Mouse (Mus musculus) heart, embryonic 15.5 days (tissue): ENCODE results near the gene Lrrc7. TPM values are rescaled to one million over a fixed set of nuclear protein-coding genes. Genes with fewer than 3 reads are reported as not detected.

Experiments used
- ATAC-seq: fragments of 200-750 bp; cut with Nextera tagmentation; replicated peaks from 2 replicates; pipeline ENCODE4 v1.8.0; 2017; ENCODE audit warnings: low read depth, moderate TSS enrichment; ENCODE audit not compliant: insufficient number of reproducible peaks, insufficient read depth, low FRiP score
- H3K27ac ChIP-seq: fragments of 300-500 bp; sonication (generic); 2 replicates; pipeline ENCODE4 v1.5.1; 2015; ENCODE audit warnings: mild to moderate bottlenecking, inconsistent platforms
- H3K27me3 ChIP-seq: fragments of 300-500 bp; sonication (generic); 2 replicates; pipeline ENCODE4 v1.6.1; 2015; ENCODE audit warnings: inconsistent platforms
- H3K36me3 ChIP-seq: fragments of 300-500 bp; sonication (generic); 2 replicates; pipeline ENCODE4 v1.6.1; 2015; ENCODE audit warnings: mild to moderate bottlenecking, inconsistent platforms
- H3K4me1 ChIP-seq: fragments of 300-500 bp; sonication (generic); replicated peaks from 2 replicates; pipeline ENCODE4 v1.6.1; 2015; ENCODE audit warnings: inconsistent platforms
- H3K4me2 ChIP-seq: fragments of 300-500 bp; sonication (generic); 2 replicates; pipeline ENCODE4 v1.6.1; 2015; ENCODE audit warnings: inconsistent platforms, mild to moderate bottlenecking, moderate library complexity
- H3K4me3 ChIP-seq: fragments of 300-500 bp; sonication (generic); 2 replicates; pipeline ENCODE4 v1.5.1; 2015; ENCODE audit warnings: mild to moderate bottlenecking, inconsistent platforms
- H3K9ac ChIP-seq: fragments of 300-500 bp; sonication (generic); 2 replicates; pipeline ENCODE4 v1.6.1; 2015; ENCODE audit warnings: mild to moderate bottlenecking, inconsistent platforms
- H3K9me3 ChIP-seq: fragments of 300-500 bp; sonication (generic); replicated peaks from 2 replicates; pipeline ENCODE4 v1.6.1; 2016; ENCODE audit warnings: inconsistent platforms
- WGBS: fragments of 180-500 bp; shearing (Covaris S2); methylation state at CpG from one replicate; pipeline ENCODE4 v1.1.7; 2015; ENCODE audit warnings: mixed read lengths; 5-methylcytosine and 5-hydroxymethylcytosine counted together
- polyA plus RNA-seq: library from polyadenylated mRNA; unstranded; fragments of >200 nt; fragmentation: Nextera tagmentation; extraction: Ambion mirVana; gene quantifications from 2 replicates; pipeline ENCODE4 v1.2.1, GENCODE M21; 2015

Lrrc7 gene
- polyA plus RNA-seq, 1 experiment from 2014 or later: 0.08 TPM

DNA sequence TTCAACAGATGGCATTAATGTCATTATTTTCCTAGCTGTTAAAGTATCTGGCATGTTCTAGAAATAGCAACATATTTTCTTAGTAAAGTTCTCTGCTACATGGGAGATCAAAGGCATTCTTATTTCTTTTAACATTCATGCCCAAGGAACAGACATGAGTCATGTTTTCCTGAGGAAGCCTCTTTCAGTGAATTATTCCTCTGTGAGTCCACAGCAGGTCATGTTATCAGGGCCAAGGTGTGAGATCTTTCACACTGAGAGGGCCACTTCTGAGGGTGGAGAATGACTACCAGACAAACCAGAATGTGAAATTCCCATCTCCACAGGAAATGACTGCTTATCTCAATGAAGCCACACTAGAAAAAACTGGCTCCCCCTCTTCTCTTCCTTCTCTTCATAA is 309.4 kb downstream of the Lrrc7 start:
- H3K4me2 ChIP-seq: no peak overlapping the region
- H3K27ac ChIP-seq: no peak overlapping the region
- no peaks in the 10 kb centered on the region for H3K36me3 ChIP-seq
- H3K9me3 ChIP-seq: no peaks in the 10 kb centered on the region
- H3K27me3 ChIP-seq: no peaks in the 10 kb centered on the region
- H3K4me3 ChIP-seq: no peak overlapping the region
- no peaks in the 10 kb centered on the region for H3K4me1 ChIP-seq
- ATAC-seq: no peak
- H3K9ac ChIP-seq: no peak overlapping the region

GRCm38 (mm10) chr3:158247672-158248071 is 314.3 kb downstream of the Lrrc7 start:
- Histone ChIP-seq H3K9me3 (no peaks in the 10 kb centered on the region), H3K27me3 (no peaks in the 10 kb centered on the region), H3K27ac (no peak overlapping the region), H3K4me1 (no peaks in the 10 kb centered on the region), H3K36me3 (no peaks in the 10 kb centered on the region), H3K4me3 (no peak overlapping the region), H3K9ac (no peak overlapping the region), H3K4me2 (no peak overlapping the region)
- 74% methylated on average over 1 of the region's 1 CpGs for WGBS
- no peak for ATAC-seq

DNA sequence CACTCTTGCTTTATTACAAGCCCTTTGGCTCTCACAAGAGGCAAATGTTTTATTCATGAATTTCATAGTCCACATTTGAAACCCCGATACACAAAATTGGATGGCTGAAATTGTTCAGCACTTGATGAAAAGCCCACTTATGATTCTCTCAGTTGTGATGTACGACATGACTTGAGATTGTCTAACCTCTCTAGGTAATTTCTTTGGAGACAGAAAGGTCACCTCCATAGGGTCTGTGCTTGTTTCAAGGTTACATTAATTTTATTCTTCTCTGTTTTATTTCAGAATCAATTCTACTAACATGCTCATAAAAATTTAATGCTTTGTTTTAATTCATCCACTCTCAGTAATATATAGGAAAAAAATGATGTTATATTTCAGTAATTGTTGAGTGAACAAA is 351.4 kb downstream of the Lrrc7 start:
- 75% methylated on average over 2 of the region's 2 CpGs for WGBS
- no peak overlapping the region for H3K4me2 ChIP-seq
- no peak for ATAC-seq

DNA sequence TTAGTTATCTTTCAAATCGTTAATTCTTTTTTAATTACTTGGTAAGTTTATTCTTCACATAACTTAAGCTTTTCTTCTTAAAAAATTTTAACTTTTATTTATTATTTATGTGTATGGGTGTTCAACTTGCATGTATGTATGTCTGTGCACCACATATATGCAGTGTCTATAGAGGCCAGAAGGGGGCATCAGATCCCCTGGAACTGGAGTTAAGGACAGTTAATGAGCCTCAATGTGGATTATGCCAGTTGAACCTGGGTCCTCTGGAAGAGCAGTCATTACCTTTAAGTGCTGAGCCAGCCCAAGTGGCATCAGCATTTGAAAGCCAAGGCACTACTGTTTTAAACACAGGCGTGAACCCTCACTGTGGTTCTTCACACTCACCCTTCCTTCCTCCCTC is 352.0 kb downstream of the Lrrc7 start:
- Histone ChIP-seq H3K4me1 (no peaks in the 10 kb centered on the region), H3K9ac (no peak overlapping the region), H3K27me3 (no peaks in the 10 kb centered on the region), H3K4me3 (no peak overlapping the region), H3K36me3 (no peaks in the 10 kb centered on the region), H3K4me2 (no peak overlapping the region), H3K9me3 (no peaks in the 10 kb centered on the region), H3K27ac (no peak overlapping the region)
- whole genome bisulfite sequencing: 3% methylated on average over 2 of the region's 2 CpGs
- no peak for ATAC-seq

More for the DNA sequence above, 351.4 kb downstream of the Lrrc7 start:
- Histone ChIP-seq H3K27me3 (no peaks in the 10 kb centered on the region), H3K4me1 (no peaks in the 10 kb centered on the region), H3K9ac (no peak overlapping the region), H3K27ac (no peak overlapping the region), H3K9me3 (no peaks in the 10 kb centered on the region), H3K36me3 (no peaks in the 10 kb centered on the region), H3K4me3 (no peak overlapping the region)

- no peak overlapping the region for H3K4me3 ChIP-seq
Measured at GRCm38 (mm10) chr3:158207840-158208239, 354.2 kb downstream of the Lrrc7 start.

DNA sequence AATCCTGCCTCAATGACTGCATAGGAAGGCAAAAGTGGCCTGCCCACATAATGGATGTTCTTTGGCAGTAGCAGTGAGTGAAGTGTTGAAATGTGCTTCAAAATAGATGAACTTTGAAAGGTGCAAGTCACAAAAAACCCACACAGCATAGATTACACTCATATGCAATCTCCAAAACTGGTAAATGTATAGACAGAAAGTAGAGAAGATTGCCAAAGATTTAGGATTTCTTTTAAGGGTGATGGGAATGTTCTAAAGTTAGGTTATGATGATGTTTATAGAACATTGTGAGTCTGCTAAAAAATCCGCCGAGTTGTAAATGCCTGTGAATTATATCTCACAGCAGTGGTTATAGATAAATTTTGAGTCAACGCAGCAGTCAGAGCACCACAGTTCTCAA is 359.2 kb downstream of the Lrrc7 start:
- Histone ChIP-seq H3K27ac (no peak overlapping the region), H3K4me2 (no peak overlapping the region), H3K4me3 (no peak overlapping the region), H3K9ac (no peak overlapping the region), H3K36me3 (no peaks in the 10 kb centered on the region), H3K27me3 (no peaks in the 10 kb centered on the region), H3K9me3 (no peaks in the 10 kb centered on the region), H3K4me1 (no peaks in the 10 kb centered on the region)
- no peak for ATAC-seq
- 74% methylated on average over 3 of the region's 3 CpGs for WGBS

More at GRCm38 (mm10) chr3:158207840-158208239, 354.2 kb downstream of the Lrrc7 start:
- no peak overlapping the region for H3K9ac ChIP-seq
- H3K27me3 ChIP-seq: no peaks in the 10 kb centered on the region
- H3K36me3 ChIP-seq: no peaks in the 10 kb centered on the region
- WGBS: 50% methylated on average over 2 of the region's 2 CpGs
- no peaks in the 10 kb centered on the region for H3K4me1 ChIP-seq
- no peak overlapping the region for H3K27ac ChIP-seq
- H3K9me3 ChIP-seq: no peaks in the 10 kb centered on the region
- H3K4me2 ChIP-seq: no peak overlapping the region
- no peak for ATAC-seq

DNA sequence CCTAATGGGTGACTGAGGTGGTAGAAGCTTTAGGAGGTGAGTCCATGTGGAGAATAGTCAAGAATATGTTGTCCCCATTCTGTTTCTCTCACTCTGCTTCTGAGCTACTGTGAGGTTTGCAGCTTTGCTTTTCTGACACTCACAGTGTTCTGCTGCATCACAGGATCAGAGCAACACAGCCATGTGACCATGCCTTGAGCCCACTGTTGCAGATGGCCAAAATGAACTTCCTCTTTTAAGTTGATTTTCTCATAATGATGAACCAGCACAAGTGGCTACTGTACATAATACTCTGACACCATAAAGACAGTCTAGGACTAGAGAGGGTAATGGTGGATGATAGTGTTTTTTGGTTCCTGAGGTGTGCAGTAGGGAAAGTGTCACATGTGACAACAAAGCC is 366.6 kb downstream of the Lrrc7 start:
- Histone ChIP-seq H3K27me3 (no peaks in the 10 kb centered on the region), H3K36me3 (no peaks in the 10 kb centered on the region), H3K4me3 (no peak overlapping the region), H3K4me2 (no peak overlapping the region), H3K9me3 (no peaks in the 10 kb centered on the region), H3K9ac (no peak overlapping the region), H3K4me1 (no peaks in the 10 kb centered on the region), H3K27ac (no peak overlapping the region)
- ATAC-seq: no peak

DNA sequence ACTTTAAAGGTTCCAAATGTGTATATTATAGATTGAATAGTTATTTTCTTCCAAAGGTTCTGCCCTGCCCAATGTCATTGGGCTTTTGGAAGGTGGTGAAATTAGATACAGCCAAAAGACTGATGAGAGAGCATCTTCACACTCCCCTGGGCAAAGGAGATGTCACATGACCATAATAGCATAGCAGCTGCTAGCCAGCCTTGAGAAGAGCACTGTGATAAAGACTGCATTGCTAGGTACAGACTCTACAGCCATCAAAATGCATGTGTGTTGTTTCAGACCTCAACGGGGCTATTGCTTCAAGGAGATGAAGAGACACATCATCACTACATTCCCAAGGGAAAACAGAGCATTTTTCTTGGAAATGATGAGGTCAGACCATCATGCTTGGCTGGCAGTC is 368.8 kb downstream of the Lrrc7 start:
- Histone ChIP-seq H3K4me3 (no peak overlapping the region), H3K36me3 (no peaks in the 10 kb centered on the region), H3K4me2 (no peak overlapping the region), H3K27me3 (no peaks in the 10 kb centered on the region), H3K4me1 (no peaks in the 10 kb centered on the region), H3K27ac (no peak overlapping the region), H3K9ac (no peak overlapping the region), H3K9me3 (no peaks in the 10 kb centered on the region)
- 33% methylated on average over 1 of the region's 1 CpGs for WGBS
- ATAC-seq: no peak

DNA sequence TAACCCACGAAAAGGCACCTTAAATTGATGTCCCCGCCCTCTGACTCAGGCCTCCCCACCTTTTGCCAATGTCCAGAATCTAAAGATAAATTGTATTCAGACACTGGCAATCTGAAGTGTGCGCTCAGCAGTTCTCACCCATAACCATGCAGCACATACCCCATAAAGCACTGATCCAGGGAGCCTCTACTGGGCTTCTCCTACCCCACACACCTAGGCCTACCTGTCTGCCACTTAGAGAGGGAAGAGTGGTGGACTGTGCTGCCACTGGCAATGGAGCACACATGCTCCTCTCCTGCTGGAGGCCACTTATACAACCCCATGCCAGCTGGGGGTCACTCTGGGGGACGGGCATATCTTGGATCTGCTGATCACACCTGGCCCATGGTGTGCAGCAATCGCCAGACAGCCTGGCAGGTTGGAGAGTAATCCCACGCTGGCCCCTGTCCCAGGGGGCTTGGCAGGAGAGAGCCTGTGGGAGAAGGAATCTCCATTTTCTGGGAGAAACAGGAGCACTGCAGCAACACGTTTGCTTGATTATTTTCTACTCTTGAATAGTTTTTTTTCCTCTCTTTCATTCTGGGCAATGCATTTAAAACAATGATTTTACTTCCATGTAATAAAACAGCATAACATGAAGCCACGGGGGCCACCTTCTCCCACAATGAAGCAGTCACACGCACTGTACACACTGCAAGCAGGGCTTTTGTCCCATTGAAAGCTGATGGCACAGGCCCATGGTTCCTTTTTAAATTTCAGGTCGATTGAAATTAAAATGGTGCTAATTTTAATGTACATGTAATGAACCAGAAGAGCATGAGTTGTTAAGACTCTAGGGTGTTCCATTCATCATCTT is 386.9 kb downstream of the Lrrc7 start:
- Histone ChIP-seq H3K27me3 (no peaks in the 10 kb centered on the region), H3K27ac (no peak overlapping the region), H3K9ac (no peak overlapping the region), H3K36me3 (no peaks in the 10 kb centered on the region), H3K4me2 (no peak overlapping the region), H3K9me3 (no peaks in the 10 kb centered on the region), H3K4me3 (no peak overlapping the region), H3K4me1 (no peaks in the 10 kb centered on the region)
- WGBS: 70% methylated on average over 10 of the region's 10 CpGs
- no peak for ATAC-seq

DNA sequence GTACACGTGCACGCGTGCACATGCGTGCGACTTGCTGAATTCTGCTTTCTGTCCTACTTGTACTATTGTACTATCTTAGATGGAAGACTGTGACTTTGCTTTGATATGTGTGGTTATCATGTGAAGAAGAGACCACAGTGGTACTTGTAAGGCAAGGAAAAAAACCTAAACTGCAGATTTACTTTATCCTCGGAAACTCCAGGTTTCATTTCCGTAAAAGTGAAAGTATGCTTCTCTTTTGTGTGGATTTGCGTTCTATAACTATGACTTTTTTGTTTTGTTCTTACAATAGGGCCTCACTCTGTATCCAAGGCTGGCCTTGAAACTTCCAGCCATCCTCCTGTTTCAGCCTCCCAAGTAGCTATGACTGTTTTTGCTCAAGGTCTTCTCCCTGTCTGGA is 392.8 kb downstream of the Lrrc7 start:
- no peak for ATAC-seq
- Histone ChIP-seq H3K36me3 (no peaks in the 10 kb centered on the region), H3K4me1 (no peaks in the 10 kb centered on the region), H3K4me2 (no peak overlapping the region), H3K27me3 (no peaks in the 10 kb centered on the region), H3K9ac (no peak overlapping the region), H3K27ac (no peak overlapping the region), H3K4me3 (no peak overlapping the region), H3K9me3 (no peaks in the 10 kb centered on the region)
- WGBS: 94% methylated on average over 8 of the region's 8 CpGs

- Histone ChIP-seq H3K9me3 (no peaks in the 10 kb centered on the region), H3K27me3 (no peaks in the 10 kb centered on the region), H3K36me3 (no peaks in the 10 kb centered on the region), H3K4me2 (no peak overlapping the region), H3K9ac (no peak overlapping the region), H3K4me3 (no peak overlapping the region), H3K27ac (no peak overlapping the region), H3K4me1 (no peaks in the 10 kb centered on the region)
- 87% methylated on average over 4 of the region's 4 CpGs for WGBS
- ATAC-seq: no peak
Measured at GRCm38 (mm10) chr3:158168454-158168853, 393.6 kb downstream of the Lrrc7 start.

DNA sequence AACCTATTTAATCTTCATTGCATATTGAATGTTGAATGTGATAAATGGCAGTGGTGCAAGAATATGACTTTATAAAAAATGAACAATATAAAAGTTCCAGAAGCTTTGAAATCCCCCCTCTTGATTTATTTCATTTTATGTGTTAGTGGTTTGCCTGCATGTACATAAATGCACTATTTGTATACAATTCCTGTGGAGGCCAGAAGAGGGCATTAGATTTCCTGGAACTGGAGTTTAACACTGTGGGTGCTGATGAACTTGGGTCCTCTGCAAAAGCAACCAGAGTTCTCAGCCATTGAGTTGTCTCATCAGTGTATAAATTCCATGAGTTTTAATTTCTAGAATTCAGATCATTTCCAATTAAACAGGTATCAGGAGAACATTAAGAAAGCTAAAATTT is 397.0 kb downstream of the Lrrc7 start:
- no peak for ATAC-seq

More for the DNA sequence above, 397.0 kb downstream of the Lrrc7 start:
- Histone ChIP-seq H3K4me1 (no peaks in the 10 kb centered on the region), H3K9ac (no peak overlapping the region), H3K9me3 (no peaks in the 10 kb centered on the region), H3K36me3 (no peaks in the 10 kb centered on the region), H3K27me3 (no peaks in the 10 kb centered on the region), H3K4me2 (no peak overlapping the region), H3K4me3 (no peak overlapping the region), H3K27ac (no peak overlapping the region)
